Mouse (Mus musculus) midbrain, embryonic 16.5 days (tissue): Measurements from ENCODE around the gene Phf19. TPM values are rescaled to one million over a fixed set of nuclear protein-coding genes. Genes with fewer than 3 reads are reported as not detected.

Experiments
- ATAC-seq: fragments of 200-750 bp; cut with Nextera tagmentation; 2 replicates; pipeline ENCODE4 v1.8.0; 2017; ENCODE audit warnings: moderate TSS enrichment
- H3K27ac ChIP-seq: fragments of 300-500 bp; sonication (generic); 2 replicates; pipeline ENCODE4 v1.5.1; 2014; ENCODE audit warnings: mild to moderate bottlenecking, low read length, mixed read lengths
- H3K27me3 ChIP-seq: fragments of 300-500 bp; sonication (generic); 2 replicates; pipeline ENCODE4 v1.6.1; 2014; ENCODE audit warnings: low read depth, low read length, mixed read lengths; ENCODE audit not compliant: control insufficient read depth, insufficient read depth
- H3K36me3 ChIP-seq: fragments of 300-500 bp; sonication (generic); 2 replicates; pipeline ENCODE4 v1.6.1; 2014; ENCODE audit warnings: mild to moderate bottlenecking, low read length, moderate library complexity, mixed read lengths; ENCODE audit not compliant: control insufficient read depth, insufficient read depth
- H3K4me1 ChIP-seq: fragments of 300-500 bp; sonication (generic); 2 replicates; pipeline ENCODE4 v1.6.1; 2014; ENCODE audit warnings: mild to moderate bottlenecking, low read length, mixed read lengths; ENCODE audit not compliant: control insufficient read depth, insufficient read depth
- H3K4me2 ChIP-seq: fragments of 300-500 bp; sonication (generic); 2 replicates; pipeline ENCODE4 v1.6.1; 2014; ENCODE audit warnings: mild to moderate bottlenecking, low read length, mixed read lengths
- H3K4me3 ChIP-seq: fragments of 300-500 bp; sonication (generic); 2 replicates; pipeline ENCODE4 v1.5.1; 2014; ENCODE audit warnings: low read depth, mild to moderate bottlenecking, low read length, moderate library complexity, mixed read lengths
- H3K9ac ChIP-seq: fragments of 300-500 bp; sonication (generic); 2 replicates; pipeline ENCODE4 v1.6.1; 2014; ENCODE audit warnings: low read depth, low read length, mixed read lengths
- H3K9me3 ChIP-seq: fragments of 300-500 bp; sonication (generic); replicated peaks from 2 replicates; pipeline ENCODE4 v1.6.1; 2014; ENCODE audit warnings: mild to moderate bottlenecking, low read length, mixed read lengths; ENCODE audit not compliant: control insufficient read depth, poor library complexity, severe bottlenecking
- WGBS: fragments of 180-500 bp; shearing (Covaris S2); extraction: QIAGEN DNeasy Blood & Tissue Kit; methylation state at CpG from one replicate; pipeline ENCODE4 v1.1.7; 2014; 5-methylcytosine and 5-hydroxymethylcytosine counted together
- polyA plus RNA-seq: library from polyadenylated mRNA; unstranded; fragments of >200 nt; fragmentation: Nextera tagmentation; extraction: Ambion mirVana; gene quantifications from 2 replicates; pipeline ENCODE4 v1.2.1, GENCODE M21; 2015

Gene Phf19
- polyA plus RNA-seq, result 1.4 and 2.0 TPM in 2 replicates

DNA sequence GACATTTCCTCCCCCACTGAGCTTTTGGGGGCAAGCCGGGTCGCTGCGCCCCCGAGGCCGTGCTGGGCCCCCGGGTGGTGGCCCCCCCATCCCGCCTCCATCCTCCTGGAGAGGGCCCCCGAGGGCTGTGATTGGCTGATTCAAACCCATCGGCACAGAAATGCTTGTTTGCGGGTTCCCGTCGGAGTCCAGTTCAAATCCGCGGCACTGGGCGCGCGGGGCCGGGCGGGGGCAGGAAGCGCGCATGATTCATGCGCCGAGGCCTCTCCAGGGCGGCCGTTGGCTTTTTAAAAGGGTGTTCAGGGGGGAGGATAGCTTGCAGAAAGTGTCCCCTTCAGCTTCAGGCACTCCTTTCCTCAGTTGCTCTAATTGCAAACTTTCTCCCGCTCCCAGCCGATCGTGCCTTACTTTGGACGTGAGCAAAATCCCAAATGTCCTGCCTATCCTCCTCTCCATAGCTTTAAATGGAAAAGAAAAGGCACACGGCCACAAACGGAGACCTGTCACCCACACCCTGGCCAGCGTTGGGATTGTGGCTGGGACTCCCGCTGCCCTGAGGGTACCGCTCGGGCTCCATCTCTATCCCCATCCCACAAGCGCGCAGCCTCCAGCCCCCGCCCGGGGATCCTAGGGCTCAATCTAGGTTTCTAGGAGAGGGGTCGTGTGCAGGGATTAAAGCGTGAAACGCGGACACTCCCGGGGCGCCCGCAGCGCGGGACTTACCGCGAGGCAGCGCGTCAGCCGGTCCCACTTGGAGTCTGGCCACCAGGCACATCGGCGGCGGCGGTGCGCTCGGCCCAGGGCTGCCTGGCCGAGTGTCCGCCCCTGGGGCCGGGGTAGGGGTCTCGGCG, at the start of gene Phf19:
Phf19 (minus strand) TSS at position 809 of the 851 bp plus-strand sequence.
- Histone ChIP-seq H3K36me3 (no peaks in the 10 kb centered on the region), H3K27me3 (peaks cover 11% of the 10 kb centered on the region), H3K27ac (no peak within 1 kb of the TSS), H3K4me2 (peak within 1 kb of the TSS; percentile 93), H3K9me3 (no peaks in the 10 kb centered on the region), H3K4me1 (peaks cover 10% of the 10 kb centered on the region; the same call in 1 of the 2 replicates), H3K4me3 (peak within 1 kb of the TSS; percentile 59), H3K9ac (peak within 1 kb of the TSS; percentile 71)
- ATAC-seq, result peak; percentile 52
- under 1% methylated on average over 54 of the region's 64 CpGs for WGBS

- 86% methylated on average over 13 of the region's 13 CpGs for WGBS
- no peak for ATAC-seq
- H3K36me3 ChIP-seq, result no peaks in the 10 kb centered on the region
- H3K4me3 ChIP-seq, result no peak overlapping the region
- H3K27me3 ChIP-seq, result no peaks in the 10 kb centered on the region
- H3K4me2 ChIP-seq, result no peak overlapping the region
- H3K4me1 ChIP-seq, result no peaks in the 10 kb centered on the region
- no peak overlapping the region for H3K27ac ChIP-seq
- H3K9me3 ChIP-seq, result no peaks in the 10 kb centered on the region
- no peak overlapping the region for H3K9ac ChIP-seq
These were observed 49.6 kb upstream of the Phf19 start for GRCm38 (mm10) chr2:34963371-34963956.

DNA sequence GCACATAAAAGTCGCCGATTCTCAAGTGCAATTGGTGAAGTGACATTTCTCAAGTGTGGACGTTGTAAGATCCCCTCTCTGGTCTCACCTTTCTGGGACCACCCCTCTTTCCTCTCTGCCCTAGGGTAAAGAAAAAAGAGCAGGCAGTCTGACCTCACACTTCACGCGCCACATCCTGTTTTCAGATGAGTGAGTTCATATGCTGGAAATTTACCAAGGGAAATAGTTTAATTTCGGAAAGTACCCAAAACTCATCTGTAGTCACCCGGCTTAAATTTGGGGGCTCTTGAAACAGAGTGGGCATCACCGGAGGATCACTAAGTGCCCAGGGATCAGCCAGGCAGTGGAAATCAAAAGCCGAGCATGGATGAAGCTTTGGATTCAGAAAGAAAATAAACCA, 49.1 kb upstream of the Phf19 start:
- ATAC-seq, result no peak
- H3K4me2 ChIP-seq, result no peak overlapping the region

DNA sequence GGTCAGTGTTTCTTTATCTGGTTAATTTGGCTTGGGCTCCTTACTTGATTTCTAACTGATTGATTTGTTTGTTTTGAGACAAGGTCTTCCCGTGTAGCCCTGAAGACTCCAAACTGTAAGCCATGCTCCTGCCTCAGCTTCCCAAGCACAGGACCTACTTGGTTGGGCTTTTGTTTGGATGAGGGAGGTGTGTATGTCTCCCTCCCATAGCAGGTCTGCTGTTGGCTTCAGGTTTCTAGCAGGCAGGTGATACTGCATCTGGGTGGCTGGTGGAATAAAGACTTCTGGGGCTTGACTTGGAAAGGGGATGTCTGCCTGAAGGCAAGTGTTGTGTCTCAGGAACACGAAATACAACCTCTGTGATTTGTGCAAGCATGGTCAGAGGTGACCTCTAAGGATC, 48.4 kb upstream of the Phf19 start:
- Histone ChIP-seq H3K4me3 (no peak overlapping the region), H3K4me2 (no peak overlapping the region), H3K4me1 (no peaks in the 10 kb centered on the region), H3K27ac (no peak overlapping the region), H3K36me3 (no peaks in the 10 kb centered on the region), H3K9ac (no peak overlapping the region), H3K9me3 (no peaks in the 10 kb centered on the region), H3K27me3 (no peaks in the 10 kb centered on the region)
- 85% methylated on average over 2 of the region's 2 CpGs for WGBS
- no peak for ATAC-seq

More for the DNA sequence above, 49.1 kb upstream of the Phf19 start:
- no peak overlapping the region for H3K27ac ChIP-seq
- no peaks in the 10 kb centered on the region for H3K4me1 ChIP-seq
- no peak overlapping the region for H3K4me3 ChIP-seq
- no peak overlapping the region for H3K9ac ChIP-seq
- no peaks in the 10 kb centered on the region for H3K27me3 ChIP-seq
- H3K36me3 ChIP-seq, result no peaks in the 10 kb centered on the region
- no peaks in the 10 kb centered on the region for H3K9me3 ChIP-seq
- 89% methylated on average over 9 of the region's 9 CpGs for WGBS

DNA sequence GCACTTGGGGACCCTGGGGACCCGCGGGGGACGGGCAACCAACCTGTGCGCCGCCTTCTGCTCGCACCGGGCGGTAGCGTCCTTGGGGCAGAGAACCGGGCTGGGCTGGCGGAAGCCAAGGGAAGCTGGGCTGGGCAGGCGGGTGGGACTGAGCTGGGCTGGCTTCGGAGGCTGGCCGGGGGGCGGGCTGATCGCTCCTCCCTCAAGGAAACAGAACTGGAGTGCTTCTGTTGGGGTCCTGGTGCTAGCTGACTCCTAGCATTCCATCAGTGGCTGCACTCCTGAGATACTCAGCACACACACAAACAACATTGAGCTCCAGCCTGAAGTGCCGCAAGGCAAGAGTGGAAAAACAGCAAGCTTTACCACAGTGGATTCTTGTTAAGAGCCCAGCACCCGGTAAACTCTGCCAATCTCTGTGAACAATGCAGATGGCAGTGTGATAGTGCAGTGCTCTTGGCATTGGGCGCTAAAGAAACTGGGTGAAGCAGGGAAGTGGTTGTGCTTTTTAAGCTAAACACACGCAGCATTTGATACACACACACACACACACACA, 47.7 kb upstream of the Phf19 start, which contains the start of gene Traf1:
Traf1 (minus strand) TSS at position 292 of the 556 bp plus-strand sequence.
- Histone ChIP-seq H3K4me1 (no peaks in the 10 kb centered on the region), H3K4me3 (peak within 1 kb of the TSS; percentile 10; the same call in 1 of the 2 replicates), H3K4me2 (peak within 1 kb of the TSS; percentile 46), H3K9ac (peak within 1 kb of the TSS; percentile 36; the same call in 1 of the 2 replicates), H3K9me3 (no peaks in the 10 kb centered on the region), H3K27me3 (no peaks in the 10 kb centered on the region), H3K36me3 (no peaks in the 10 kb centered on the region), H3K27ac (no peak within 1 kb of the TSS)
- 0 out of 2 replicates have a peak, but pooled peaks have one; percentile 36 for ATAC-seq
- 18% methylated on average over 20 of the region's 20 CpGs for WGBS

GRCm38 (mm10) chr2:34960966-34961365, 47.1 kb upstream of the Phf19 start:
- Histone ChIP-seq H3K4me1 (no peaks in the 10 kb centered on the region), H3K27ac (no peak overlapping the region), H3K4me2 (peak overlapping the region; percentile 46; the same call in 1 of the 2 replicates), H3K9me3 (no peaks in the 10 kb centered on the region), H3K9ac (no peak overlapping the region), H3K4me3 (peak overlapping the region; percentile 10; the same call in 1 of the 2 replicates), H3K36me3 (no peaks in the 10 kb centered on the region), H3K27me3 (no peaks in the 10 kb centered on the region)
- 67% methylated on average over 6 of the region's 6 CpGs for WGBS
- no peak for ATAC-seq

GRCm38 (mm10) chr2:34960466-34960865, 46.6 kb upstream of the Phf19 start:
- Histone ChIP-seq H3K4me1 (no peaks in the 10 kb centered on the region), H3K4me2 (no peak overlapping the region), H3K27me3 (no peaks in the 10 kb centered on the region), H3K4me3 (no peak overlapping the region), H3K9ac (no peak overlapping the region), H3K36me3 (no peaks in the 10 kb centered on the region), H3K9me3 (no peaks in the 10 kb centered on the region), H3K27ac (no peak overlapping the region)
- WGBS, result 70% methylated on average over 4 of the region's 5 CpGs
- no peak for ATAC-seq

DNA sequence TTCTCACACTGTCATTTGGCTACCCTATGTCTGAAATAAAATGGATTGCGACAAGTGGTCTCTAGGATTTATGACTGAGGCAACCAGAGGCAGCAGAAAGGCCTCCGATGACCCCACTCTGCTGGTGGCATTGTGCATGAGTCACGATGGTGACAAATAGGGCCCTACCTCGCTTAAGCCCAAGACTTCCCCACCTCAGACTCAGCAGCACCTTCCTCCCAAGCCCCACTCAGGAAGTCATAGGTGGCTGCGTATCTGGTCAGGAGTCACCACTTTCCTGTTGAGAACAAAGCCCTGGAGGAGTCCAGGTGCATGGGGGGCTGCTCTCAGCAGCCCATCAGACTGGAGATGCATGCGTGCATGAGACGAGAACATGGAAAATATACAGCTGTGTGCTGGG, 44.8 kb upstream of the Phf19 start:
- H3K27me3 ChIP-seq, result no peaks in the 10 kb centered on the region
- H3K9ac ChIP-seq, result no peak overlapping the region
- no peaks in the 10 kb centered on the region for H3K36me3 ChIP-seq
- H3K27ac ChIP-seq, result no peak overlapping the region
- no peak overlapping the region for H3K4me3 ChIP-seq
- no peaks in the 10 kb centered on the region for H3K9me3 ChIP-seq
- 88% methylated on average over 7 of the region's 7 CpGs for WGBS
- no peak for ATAC-seq
- H3K4me1 ChIP-seq, result no peaks in the 10 kb centered on the region
- H3K4me2 ChIP-seq, result no peak overlapping the region

DNA sequence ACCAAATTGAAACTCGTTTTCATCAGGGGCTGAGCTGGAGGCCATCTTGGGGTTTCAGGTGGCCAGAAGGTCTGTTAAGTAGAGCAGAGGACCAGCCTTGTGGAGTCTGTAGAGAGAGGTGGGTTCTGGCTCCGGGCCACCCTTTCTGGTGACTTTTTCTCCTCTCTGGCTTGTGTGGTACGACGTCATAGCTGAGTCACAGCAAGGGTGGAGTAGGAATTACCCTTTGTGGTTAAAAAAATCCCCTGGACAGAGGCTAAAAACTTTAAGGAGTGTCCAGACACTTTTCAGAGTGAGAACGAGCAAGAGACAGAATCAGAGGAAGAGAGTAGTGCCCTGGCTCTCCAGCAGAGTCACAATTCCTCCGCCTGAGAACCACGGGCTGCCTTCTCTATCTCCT, 44.2 kb upstream of the Phf19 start:
- ATAC-seq, result no peak
- H3K9ac ChIP-seq, result no peak overlapping the region
- H3K4me2 ChIP-seq, result no peak overlapping the region
- H3K4me1 ChIP-seq, result no peaks in the 10 kb centered on the region
- H3K27ac ChIP-seq, result no peak overlapping the region
- 83% methylated on average over 7 of the region's 7 CpGs for WGBS
- H3K9me3 ChIP-seq, result no peaks in the 10 kb centered on the region
- H3K4me3 ChIP-seq, result no peak overlapping the region
- no peaks in the 10 kb centered on the region for H3K27me3 ChIP-seq
- no peaks in the 10 kb centered on the region for H3K36me3 ChIP-seq
